Mouse (Mus musculus): ENCODE data around the gene Dct. TPM values are rescaled to one million over a fixed set of nuclear protein-coding genes. Genes with fewer than 3 reads are reported as not detected.
A peak's percentile ranks its signal among the peaks of the same experiment; 100 is the strongest.

Dct gene
- polyA plus RNA-seq (2014; fragmentation: Nextera tagmentation; extraction: Ambion mirVana), result 1.4 and 1.8 TPM in 2 replicates

DNA sequence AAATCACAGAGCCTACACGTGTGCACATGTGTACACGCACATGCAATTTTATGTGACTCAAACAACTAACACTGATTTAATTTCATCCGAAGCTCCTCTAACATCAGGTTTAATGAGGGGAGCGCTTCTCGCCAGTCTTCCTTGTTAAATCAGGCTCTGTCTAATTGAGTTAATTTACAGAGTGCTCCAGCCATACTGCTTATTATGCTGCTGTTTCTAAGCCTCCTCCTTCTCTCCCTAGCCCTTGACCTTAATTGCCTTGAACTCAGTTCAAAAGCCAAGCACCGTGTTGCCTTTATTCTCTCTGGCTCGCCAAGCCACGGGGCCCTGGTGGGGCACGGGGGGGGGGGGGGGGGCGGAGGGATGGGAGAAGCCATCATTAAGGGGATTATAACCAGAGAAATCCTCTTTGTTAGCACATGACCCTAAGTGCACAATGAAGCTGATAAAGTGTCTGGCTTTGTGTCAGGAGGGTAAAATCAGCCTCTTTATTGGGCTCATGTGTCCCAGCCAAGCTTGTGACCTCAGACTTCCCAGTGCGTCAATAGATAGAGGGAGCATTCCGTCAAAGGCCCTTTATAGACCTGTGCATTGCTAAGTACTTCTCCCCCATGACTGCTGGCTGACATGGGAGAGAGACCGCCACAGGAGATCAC lies at the start of gene Dct:
Gene Dct (minus strand): TSS at position 270 of the 656 bp plus-strand sequence.
- no peak for ATAC-seq (ENCODE audit: low FRiP score, low TSS enrichment)
- Histone ChIP-seq H3K4me1 (ENCODE audit: control insufficient read depth, insufficient read depth, low read length) (no peaks in the 10 kb centered on the region), H3K9me3 (ENCODE audit: control insufficient read depth, low read length) (no peaks in the 10 kb centered on the region), H3K4me3 (ENCODE audit: low read length) (no peak within 1 kb of the TSS), H3K4me2 (replicated peaks; ENCODE audit: low read depth, low read length) (no peak within 1 kb of the TSS), H3K27ac (ENCODE audit: low read depth, low read length) (no peak within 1 kb of the TSS), H3K36me3 (ENCODE audit: control insufficient read depth, insufficient read depth, low read length) (no peaks in the 10 kb centered on the region), H3K9ac (ENCODE audit: low read depth, low read length) (no peak within 1 kb of the TSS), H3K27me3 (ENCODE audit: control insufficient read depth, insufficient read depth, low read length) (no peaks in the 10 kb centered on the region)
- WGBS, result 51% methylated on average over 13 of the region's 13 CpGs

DNA sequence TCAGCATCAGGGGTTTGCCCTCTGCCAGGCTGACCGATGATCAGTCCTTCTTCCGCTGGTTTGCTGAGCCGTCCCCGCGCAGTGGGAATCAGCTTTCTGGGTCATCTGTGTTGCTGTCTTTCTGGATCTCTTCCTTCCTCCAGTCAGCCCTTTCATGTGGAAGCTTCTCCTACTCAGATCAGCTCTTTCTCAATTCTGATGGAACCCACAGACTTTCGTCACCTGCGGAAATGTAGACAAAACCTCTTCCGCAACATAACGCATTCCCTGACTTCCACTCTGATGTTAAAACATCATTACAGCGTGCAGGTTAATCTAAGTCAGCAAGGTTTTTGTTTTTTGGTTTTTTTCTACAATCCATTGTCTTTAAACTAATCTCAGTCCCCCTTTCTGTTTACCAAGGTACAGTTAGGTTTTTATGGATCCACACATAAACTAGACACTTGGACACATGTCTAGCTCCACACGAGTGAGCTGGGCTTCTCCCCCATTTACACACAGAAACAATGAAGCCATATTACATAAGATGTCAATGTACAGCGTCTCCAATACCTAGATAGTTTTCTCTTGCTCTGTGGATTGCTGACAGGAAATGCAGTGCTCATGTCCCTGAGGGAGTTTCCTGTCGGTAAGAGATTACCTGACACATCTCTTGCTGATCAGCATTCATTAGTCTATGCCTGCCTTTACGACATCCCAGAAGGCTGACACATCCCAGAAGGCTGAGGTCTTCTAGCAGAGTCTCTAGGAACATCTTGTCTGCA lies 49.4 kb upstream of the Dct start:
- no peak overlapping the region for H3K9ac ChIP-seq (ENCODE audit: low read depth, low read length)
- H3K27ac ChIP-seq (ENCODE audit: low read depth, low read length), result no peak overlapping the region
- H3K4me3 ChIP-seq (ENCODE audit: low read length), result no peak overlapping the region
- no peak overlapping the region for H3K4me2 ChIP-seq (replicated peaks; ENCODE audit: low read depth, low read length)
- no peaks in the 10 kb centered on the region for H3K36me3 ChIP-seq (ENCODE audit: control insufficient read depth, insufficient read depth, low read length)
- no peaks in the 10 kb centered on the region for H3K9me3 ChIP-seq (ENCODE audit: control insufficient read depth, low read length)
- no peaks in the 10 kb centered on the region for H3K27me3 ChIP-seq (ENCODE audit: control insufficient read depth, insufficient read depth, low read length)
- no peak for ATAC-seq (ENCODE audit: low FRiP score, low TSS enrichment)
- 81% methylated on average over 14 of the region's 14 CpGs for WGBS
- H3K4me1 ChIP-seq (ENCODE audit: control insufficient read depth, insufficient read depth, low read length), result no peaks in the 10 kb centered on the region

DNA sequence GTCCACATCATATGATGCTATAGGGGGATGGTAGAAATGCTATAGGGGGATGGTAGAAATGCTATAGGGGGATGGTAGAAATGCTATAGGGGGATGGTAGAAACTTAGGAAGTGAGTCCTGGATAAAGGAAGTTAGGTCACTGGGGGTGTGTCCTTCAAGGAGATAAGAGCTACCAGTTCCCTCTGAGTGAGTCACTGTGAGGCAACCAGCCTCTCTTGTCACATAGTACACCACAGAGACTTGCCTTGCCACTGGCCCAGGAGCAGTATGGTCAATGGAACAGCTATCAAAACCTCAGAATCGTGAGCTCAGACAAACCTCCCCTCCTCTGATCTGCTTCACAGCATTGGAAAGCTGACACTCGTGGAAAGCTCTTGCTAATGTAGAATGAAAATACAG lies 46.2 kb upstream of the Dct start:
- Histone ChIP-seq H3K4me2 (replicated peaks; ENCODE audit: low read depth, low read length) (no peak overlapping the region), H3K36me3 (ENCODE audit: control insufficient read depth, insufficient read depth, low read length) (no peaks in the 10 kb centered on the region), H3K9me3 (ENCODE audit: control insufficient read depth, low read length) (no peaks in the 10 kb centered on the region), H3K27me3 (ENCODE audit: control insufficient read depth, insufficient read depth, low read length) (no peaks in the 10 kb centered on the region), H3K4me1 (ENCODE audit: control insufficient read depth, insufficient read depth, low read length) (no peaks in the 10 kb centered on the region), H3K27ac (ENCODE audit: low read depth, low read length) (no peak overlapping the region), H3K4me3 (ENCODE audit: low read length) (no peak overlapping the region), H3K9ac (ENCODE audit: low read depth, low read length) (no peak overlapping the region)
- no peak for ATAC-seq (ENCODE audit: low FRiP score, low TSS enrichment)
- WGBS, result 64% methylated on average over 2 of the region's 2 CpGs

DNA sequence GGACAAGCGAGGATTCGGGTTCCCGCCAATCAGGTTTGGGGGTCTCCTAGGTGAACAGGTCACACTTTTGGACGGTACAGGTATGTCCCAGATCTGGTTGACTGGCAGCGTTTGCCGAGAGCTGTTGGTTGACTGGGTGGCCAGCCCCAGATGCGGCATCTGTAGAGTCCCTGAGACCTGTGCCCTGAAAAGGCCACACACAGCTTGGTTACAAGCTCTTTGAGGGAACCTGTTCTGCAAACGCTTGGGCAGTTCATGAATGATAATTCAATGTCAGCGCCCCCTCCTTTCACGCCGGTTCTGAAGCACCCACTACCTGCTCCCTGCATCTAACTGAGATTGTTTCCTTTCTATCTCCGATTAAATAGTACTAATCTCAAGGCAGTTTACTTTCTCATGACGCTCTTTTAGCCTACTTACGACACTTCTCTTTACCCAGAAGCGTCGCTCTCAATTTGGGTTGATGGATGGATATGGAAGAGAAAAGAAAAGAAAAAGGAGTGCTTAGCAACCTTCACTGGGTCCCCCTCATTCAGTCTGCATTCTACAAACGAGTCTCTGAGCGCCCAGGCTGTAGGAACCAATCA lies 37.9 kb upstream of the Dct start:
- peak overlapping the region; percentile 61 for H3K9ac ChIP-seq (ENCODE audit: low read depth, low read length)
- no peaks in the 10 kb centered on the region for H3K9me3 ChIP-seq (ENCODE audit: control insufficient read depth, low read length)
- peak overlapping the region; percentile 57 for H3K4me3 ChIP-seq (ENCODE audit: low read length)
- WGBS, result under 1% methylated on average over 18 of the region's 18 CpGs
- no peak overlapping the region for H3K27ac ChIP-seq (ENCODE audit: low read depth, low read length)
- no peaks in the 10 kb centered on the region for H3K36me3 ChIP-seq (ENCODE audit: control insufficient read depth, insufficient read depth, low read length)
- peak overlapping the region; percentile 57 for H3K4me2 ChIP-seq (replicated peaks; ENCODE audit: low read depth, low read length)
- H3K27me3 ChIP-seq (ENCODE audit: control insufficient read depth, insufficient read depth, low read length), result no peaks in the 10 kb centered on the region
- peak; percentile 51 for ATAC-seq (ENCODE audit: low FRiP score, low TSS enrichment)
- no peaks in the 10 kb centered on the region for H3K4me1 ChIP-seq (ENCODE audit: control insufficient read depth, insufficient read depth, low read length)

DNA sequence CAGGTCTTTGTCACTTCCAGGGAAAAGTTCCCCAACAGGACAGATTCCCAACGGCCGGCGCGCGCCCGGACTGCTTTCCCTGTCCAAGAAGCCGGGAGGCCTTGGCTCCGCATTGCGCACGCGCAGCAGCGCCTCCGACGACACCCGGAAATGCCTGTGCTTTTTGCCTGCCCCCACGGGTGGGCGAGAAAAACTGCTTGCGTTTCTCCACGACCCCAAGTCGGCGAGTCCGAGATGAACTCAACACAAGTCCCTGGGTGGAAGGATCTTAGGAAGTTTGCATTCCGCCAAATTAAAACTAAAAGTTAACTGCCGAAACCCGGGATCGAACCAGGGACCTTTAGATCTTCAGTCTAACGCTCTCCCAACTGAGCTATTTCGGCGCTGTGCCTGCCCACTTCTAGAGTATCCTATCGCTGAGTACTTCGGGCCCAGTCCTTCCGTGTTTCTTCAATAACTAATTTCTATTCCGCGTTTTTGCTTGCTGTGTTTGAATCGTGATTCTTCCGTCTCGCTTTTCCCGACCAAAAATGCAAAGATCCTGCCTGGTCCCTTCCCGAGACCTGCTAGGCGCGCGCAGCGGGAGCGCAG lies 37.3 kb upstream of the Dct start:
- H3K9me3 ChIP-seq (ENCODE audit: control insufficient read depth, low read length), result no peaks in the 10 kb centered on the region
- H3K4me2 ChIP-seq (replicated peaks; ENCODE audit: low read depth, low read length), result peak overlapping the region; percentile 57
- no peaks in the 10 kb centered on the region for H3K36me3 ChIP-seq (ENCODE audit: control insufficient read depth, insufficient read depth, low read length)
- H3K4me3 ChIP-seq (ENCODE audit: low read length), result peak overlapping the region; percentile 57
- H3K27ac ChIP-seq (ENCODE audit: low read depth, low read length), result 0 out of 2 replicates have a peak overlapping the region, but pooled peaks have one; percentile 47
- under 1% methylated on average over 44 of the region's 44 CpGs for WGBS
- peak overlapping the region; percentile 61 for H3K9ac ChIP-seq (ENCODE audit: low read depth, low read length)
- H3K27me3 ChIP-seq (ENCODE audit: control insufficient read depth, insufficient read depth, low read length), result no peaks in the 10 kb centered on the region
- ATAC-seq (ENCODE audit: low FRiP score, low TSS enrichment), result peak; percentile 86
- H3K4me1 ChIP-seq (ENCODE audit: control insufficient read depth, insufficient read depth, low read length), result no peaks in the 10 kb centered on the region

DNA sequence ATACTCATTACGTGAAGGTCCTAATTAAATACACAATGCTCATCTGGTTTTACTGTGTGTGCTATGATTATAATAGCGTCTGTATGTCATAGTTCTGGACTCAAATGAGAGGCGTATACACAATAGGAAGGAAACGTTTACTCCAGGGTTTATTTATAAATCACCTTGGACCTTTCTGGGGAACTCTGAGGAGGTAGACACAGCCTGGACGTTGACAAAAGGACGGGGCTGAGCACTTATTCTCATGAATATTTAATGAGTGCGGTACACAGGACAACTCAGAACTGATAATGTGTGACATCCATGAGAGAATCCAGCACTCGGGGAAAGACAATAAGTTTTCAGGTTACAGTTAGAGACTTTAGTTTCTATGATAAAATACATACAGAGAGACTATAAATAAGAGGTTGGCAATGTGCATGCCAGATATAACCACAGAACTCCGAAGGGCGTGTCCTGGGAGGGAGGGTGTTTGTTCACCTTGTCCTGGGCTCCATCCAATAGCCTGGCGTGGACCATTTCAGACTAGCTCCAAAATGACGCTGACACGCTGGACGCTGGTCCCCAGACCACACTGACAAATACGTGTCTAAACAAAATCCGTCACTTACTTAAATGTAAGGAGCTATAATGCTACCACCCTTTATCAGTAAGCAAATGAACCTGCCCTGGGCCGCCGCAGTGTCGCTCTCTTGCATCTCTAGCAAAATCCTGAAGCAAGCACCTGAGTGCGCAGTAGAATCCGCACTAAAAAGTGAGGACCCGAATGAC lies 36.6 kb upstream of the Dct start:
- H3K9me3 ChIP-seq (ENCODE audit: control insufficient read depth, low read length), result no peaks in the 10 kb centered on the region
- no peaks in the 10 kb centered on the region for H3K4me1 ChIP-seq (ENCODE audit: control insufficient read depth, insufficient read depth, low read length)
- no peaks in the 10 kb centered on the region for H3K27me3 ChIP-seq (ENCODE audit: control insufficient read depth, insufficient read depth, low read length)
- WGBS, result 13% methylated on average over 22 of the region's 22 CpGs
- H3K4me2 ChIP-seq (replicated peaks; ENCODE audit: low read depth, low read length), result peak overlapping the region; percentile 57
- no peaks in the 10 kb centered on the region for H3K36me3 ChIP-seq (ENCODE audit: control insufficient read depth, insufficient read depth, low read length)
- H3K27ac ChIP-seq (ENCODE audit: low read depth, low read length), result 0 out of 2 replicates have a peak overlapping the region, but pooled peaks have one; percentile 47
- peak overlapping the region; percentile 57 for H3K4me3 ChIP-seq (ENCODE audit: low read length)
- H3K9ac ChIP-seq (ENCODE audit: low read depth, low read length), result peak overlapping the region; percentile 61
- ATAC-seq (ENCODE audit: low FRiP score, low TSS enrichment), result peak; percentile 58

DNA sequence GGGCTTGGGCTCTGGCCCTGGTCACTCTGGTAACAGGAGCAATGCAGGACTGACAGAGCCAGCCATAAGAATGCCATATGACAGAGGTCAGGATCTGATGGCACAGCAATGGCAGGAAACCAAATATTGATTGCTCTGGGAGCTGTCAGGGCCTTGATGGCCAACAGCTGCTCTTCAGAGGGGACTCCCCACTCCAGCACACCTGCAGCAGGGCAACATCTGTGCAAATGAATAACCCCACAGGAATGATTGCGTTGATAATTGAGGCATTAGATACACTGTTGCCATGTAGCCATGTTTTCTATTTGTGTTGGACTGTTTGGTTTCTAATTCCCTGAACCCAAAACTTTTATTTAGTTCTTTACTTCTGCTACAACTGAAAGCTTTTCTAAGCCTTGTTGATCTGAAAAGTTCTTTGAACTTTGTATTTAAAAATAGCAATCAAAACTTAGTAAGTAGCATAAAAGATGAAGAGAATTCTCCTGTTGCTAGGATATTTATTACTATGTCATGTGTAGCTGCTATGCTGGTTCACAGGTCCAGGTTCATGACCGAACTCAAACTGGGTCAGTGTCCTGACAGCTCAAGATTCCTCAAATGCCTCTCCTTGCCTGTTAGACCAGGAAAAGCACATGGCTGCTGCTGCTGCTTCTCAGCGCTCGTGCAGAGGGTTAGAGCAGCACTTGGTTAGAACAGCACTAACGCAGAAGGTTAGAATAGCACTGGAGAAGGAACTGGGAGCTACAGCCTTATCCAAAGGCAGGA lies 34.4 kb upstream of the Dct start:
- WGBS, result 39% methylated on average over 5 of the region's 5 CpGs
- H3K27ac ChIP-seq (ENCODE audit: low read depth, low read length), result no peak overlapping the region
- no peaks in the 10 kb centered on the region for H3K9me3 ChIP-seq (ENCODE audit: control insufficient read depth, low read length)
- H3K4me2 ChIP-seq (replicated peaks; ENCODE audit: low read depth, low read length), result no peak overlapping the region
- no peaks in the 10 kb centered on the region for H3K36me3 ChIP-seq (ENCODE audit: control insufficient read depth, insufficient read depth, low read length)
- ATAC-seq (ENCODE audit: low FRiP score, low TSS enrichment), result no peak
- no peak overlapping the region for H3K9ac ChIP-seq (ENCODE audit: low read depth, low read length)
- no peaks in the 10 kb centered on the region for H3K4me1 ChIP-seq (ENCODE audit: control insufficient read depth, insufficient read depth, low read length)
- H3K4me3 ChIP-seq (ENCODE audit: low read length), result no peak overlapping the region
- H3K27me3 ChIP-seq (ENCODE audit: control insufficient read depth, insufficient read depth, low read length), result no peaks in the 10 kb centered on the region

DNA sequence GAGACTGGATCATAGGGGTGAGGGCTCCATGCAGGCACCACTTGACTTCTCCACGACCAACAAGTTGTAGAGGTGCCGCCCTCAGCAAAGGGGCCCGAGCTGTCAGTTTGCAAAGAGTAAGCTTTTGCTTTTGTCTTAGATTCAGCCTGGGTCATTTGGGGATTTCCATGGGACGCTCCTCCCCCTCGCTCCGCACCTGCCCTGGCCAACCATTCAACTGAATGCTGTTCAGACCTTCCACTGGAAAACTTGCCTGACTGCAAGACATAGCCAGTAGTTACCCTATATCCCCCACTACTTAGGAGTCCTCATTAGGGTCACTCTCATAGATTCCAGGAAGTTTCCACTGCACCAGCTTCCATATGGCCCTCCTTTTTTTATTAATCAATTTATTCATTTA lies 31.8 kb upstream of the Dct start:
- Histone ChIP-seq H3K9me3 (ENCODE audit: control insufficient read depth, low read length) (no peaks in the 10 kb centered on the region), H3K9ac (ENCODE audit: low read depth, low read length) (no peak overlapping the region), H3K4me1 (ENCODE audit: control insufficient read depth, insufficient read depth, low read length) (no peaks in the 10 kb centered on the region), H3K4me3 (ENCODE audit: low read length) (no peak overlapping the region), H3K4me2 (replicated peaks; ENCODE audit: low read depth, low read length) (no peak overlapping the region), H3K27me3 (ENCODE audit: control insufficient read depth, insufficient read depth, low read length) (no peaks in the 10 kb centered on the region), H3K36me3 (ENCODE audit: control insufficient read depth, insufficient read depth, low read length) (no peaks in the 10 kb centered on the region), H3K27ac (ENCODE audit: low read depth, low read length) (no peak overlapping the region)
- ATAC-seq (ENCODE audit: low FRiP score, low TSS enrichment), result no peak
- WGBS, result 92% methylated on average over 6 of the region's 6 CpGs
